Mouse (Mus musculus): ENCODE results near the gene Pou6f2. TPM values are rescaled to one million over a fixed set of nuclear protein-coding genes. Genes with fewer than 3 reads are reported as not detected.

The Pou6f2 gene
- polyA plus RNA-seq, 2 experiments, result 0.10 to 0.14 TPM

GRCm38 (mm10) chr13:18293438-18293837 is 104.0 kb downstream of the Pou6f2 start:
- H3K27ac ChIP-seq (replicated peaks; ENCODE audit: low read depth, low read length), result no peak overlapping the region
- H3K27me3 ChIP-seq (ENCODE audit: control insufficient read depth, insufficient read depth, low read length), result no peaks in the 10 kb centered on the region
- H3K36me3 ChIP-seq (ENCODE audit: control insufficient read depth, insufficient read depth, low read length), result no peaks in the 10 kb centered on the region
- H3K9me3 ChIP-seq (ENCODE audit: control insufficient read depth, low read length), result no peaks in the 10 kb centered on the region
- ATAC-seq (ENCODE audit: low FRiP score, low read depth) (no peak), DNase-seq (ENCODE audit: low spot score) (no peak)
- H3K4me3 ChIP-seq (replicated peaks; ENCODE audit: low read length), result no peak overlapping the region
- no peak overlapping the region for H3K4me2 ChIP-seq (replicated peaks; ENCODE audit: low read depth, low read length, severe bottlenecking)
- H3K9ac ChIP-seq (ENCODE audit: low read depth, low read length, severe bottlenecking), result no peak overlapping the region
- no peak for TF ChIP-seq POLR2A (IDR thresholded peaks at IDR 0.05; ENCODE audit: borderline replicate concordance, extremely low read depth, insufficient read depth, insufficient read length)
- H3K4me1 ChIP-seq (ENCODE audit: control insufficient read depth, insufficient read depth, low read length), result 0 out of 2 replicates have a peak, but pooled peaks cover 2% of the 10 kb centered on the region
- 85% methylated on average over 1 of the region's 1 CpGs for WGBS

DNA sequence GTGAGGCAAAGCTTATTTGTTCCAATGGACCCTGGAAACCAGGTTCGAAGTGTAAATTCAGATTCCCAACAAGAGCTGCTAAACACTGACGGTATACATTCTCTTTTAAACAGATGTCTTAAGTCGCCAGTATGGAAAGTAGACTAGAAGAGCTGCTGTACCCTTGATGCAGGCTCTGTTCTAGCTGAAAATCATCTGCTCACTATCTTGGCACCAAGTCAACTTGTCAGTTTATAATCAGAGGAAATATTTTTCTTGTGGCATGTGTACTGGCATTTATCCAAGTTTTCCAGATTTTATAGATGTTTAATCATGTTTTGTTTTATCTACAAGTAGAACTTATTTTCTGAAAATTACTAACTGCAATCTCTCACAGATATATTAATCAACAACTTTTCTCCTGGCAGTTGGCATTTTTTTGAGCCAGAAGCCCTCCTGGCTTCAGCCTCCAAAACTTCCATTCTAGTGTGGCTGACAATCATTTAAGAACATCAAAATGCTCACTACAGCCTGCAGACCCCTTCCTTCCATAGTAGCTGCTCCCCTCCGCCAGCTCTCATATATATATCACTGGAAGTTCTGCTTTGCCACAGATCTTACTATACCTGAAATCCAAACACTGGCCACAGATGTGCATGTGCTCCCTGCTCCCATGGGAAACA is 107.1 kb downstream of the Pou6f2 start:
- H3K9ac ChIP-seq (ENCODE audit: low read depth, low read length, severe bottlenecking), result no peak overlapping the region
- TF ChIP-seq POLR2A (IDR thresholded peaks at IDR 0.05; ENCODE audit: borderline replicate concordance, extremely low read depth, insufficient read depth, insufficient read length), result no peak
- H3K4me1 ChIP-seq (ENCODE audit: control insufficient read depth, insufficient read depth, low read length), result no peaks in the 10 kb centered on the region
- H3K4me3 ChIP-seq (replicated peaks; ENCODE audit: low read length), result no peak overlapping the region
- no peaks in the 10 kb centered on the region for H3K36me3 ChIP-seq (ENCODE audit: control insufficient read depth, insufficient read depth, low read length)
- ATAC-seq (ENCODE audit: low FRiP score, low read depth) (no peak), DNase-seq (ENCODE audit: low spot score) (peak; percentile 17)
- no peak overlapping the region for H3K27ac ChIP-seq (replicated peaks; ENCODE audit: low read depth, low read length)
- WGBS, result 70% methylated on average over 4 of the region's 4 CpGs
- H3K9me3 ChIP-seq (ENCODE audit: control insufficient read depth, low read length), result no peaks in the 10 kb centered on the region
- no peak overlapping the region for H3K4me2 ChIP-seq (replicated peaks; ENCODE audit: low read depth, low read length, severe bottlenecking)
- H3K27me3 ChIP-seq (ENCODE audit: control insufficient read depth, insufficient read depth, low read length), result no peaks in the 10 kb centered on the region

GRCm38 (mm10) chr13:18287536-18287935 is 110.0 kb downstream of the Pou6f2 start:
- 80% methylated on average over 7 of the region's 7 CpGs for WGBS
- no peaks in the 10 kb centered on the region for H3K36me3 ChIP-seq (ENCODE audit: control insufficient read depth, insufficient read depth, low read length)
- no peak overlapping the region for H3K27ac ChIP-seq (replicated peaks; ENCODE audit: low read depth, low read length)
- H3K4me2 ChIP-seq (replicated peaks; ENCODE audit: low read depth, low read length, severe bottlenecking), result no peak overlapping the region
- no peak overlapping the region for H3K9ac ChIP-seq (ENCODE audit: low read depth, low read length, severe bottlenecking)
- TF ChIP-seq POLR2A (IDR thresholded peaks at IDR 0.05; ENCODE audit: borderline replicate concordance, extremely low read depth, insufficient read depth, insufficient read length), result no peak
- ATAC-seq (ENCODE audit: low FRiP score, low read depth) (no peak), DNase-seq (ENCODE audit: low spot score) (no peak)
- no peak overlapping the region for H3K4me3 ChIP-seq (replicated peaks; ENCODE audit: low read length)
- no peaks in the 10 kb centered on the region for H3K9me3 ChIP-seq (ENCODE audit: control insufficient read depth, low read length)
- no peaks in the 10 kb centered on the region for H3K27me3 ChIP-seq (ENCODE audit: control insufficient read depth, insufficient read depth, low read length)
- no peaks in the 10 kb centered on the region for H3K4me1 ChIP-seq (ENCODE audit: control insufficient read depth, insufficient read depth, low read length)

DNA sequence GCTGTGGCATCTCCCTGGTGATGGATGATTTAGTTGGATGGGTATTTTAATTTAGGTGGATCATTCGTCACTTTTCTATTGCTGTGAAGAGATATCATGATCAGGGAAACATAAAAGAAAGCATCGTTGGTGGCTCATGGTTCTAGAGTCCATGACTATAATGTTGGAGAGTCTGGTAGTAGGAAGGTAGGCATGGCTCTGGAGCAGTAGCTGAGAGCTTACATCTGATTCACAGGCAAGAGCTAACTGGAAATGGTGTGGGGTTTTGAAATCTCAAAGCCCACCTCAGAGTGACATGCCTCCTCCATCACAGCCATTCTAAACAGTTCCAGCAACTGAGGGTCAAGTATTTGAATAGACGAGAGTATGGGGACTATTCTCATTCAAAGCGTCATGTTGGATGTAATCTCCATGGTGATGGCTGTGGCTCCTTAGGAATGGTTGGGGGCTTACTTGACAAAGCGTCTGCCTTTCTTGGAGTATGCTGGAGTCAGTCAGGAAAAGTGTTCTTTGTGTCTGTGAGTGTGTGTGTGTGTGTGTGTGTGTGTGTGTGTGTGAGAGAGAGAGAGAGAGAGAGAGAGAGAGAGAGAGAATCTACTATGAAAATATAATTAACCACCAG is 115.0 kb downstream of the Pou6f2 start:
- H3K27me3 ChIP-seq (ENCODE audit: control insufficient read depth, insufficient read depth, low read length), result no peaks in the 10 kb centered on the region
- H3K9ac ChIP-seq (ENCODE audit: low read depth, low read length, severe bottlenecking), result no peak overlapping the region
- no peaks in the 10 kb centered on the region for H3K36me3 ChIP-seq (ENCODE audit: control insufficient read depth, insufficient read depth, low read length)
- no peak for TF ChIP-seq POLR2A (IDR thresholded peaks at IDR 0.05; ENCODE audit: borderline replicate concordance, extremely low read depth, insufficient read depth, insufficient read length)
- H3K9me3 ChIP-seq (ENCODE audit: control insufficient read depth, low read length), result no peaks in the 10 kb centered on the region
- 86% methylated on average over 5 of the region's 5 CpGs for WGBS
- DNase-seq (ENCODE audit: low spot score) (no peak), ATAC-seq (ENCODE audit: low FRiP score, low read depth) (no peak)
- no peak overlapping the region for H3K4me3 ChIP-seq (replicated peaks; ENCODE audit: low read length)
- H3K4me2 ChIP-seq (replicated peaks; ENCODE audit: low read depth, low read length, severe bottlenecking), result no peak overlapping the region
- H3K4me1 ChIP-seq (ENCODE audit: control insufficient read depth, insufficient read depth, low read length), result no peaks in the 10 kb centered on the region
- H3K27ac ChIP-seq (replicated peaks; ENCODE audit: low read depth, low read length), result no peak overlapping the region

DNA sequence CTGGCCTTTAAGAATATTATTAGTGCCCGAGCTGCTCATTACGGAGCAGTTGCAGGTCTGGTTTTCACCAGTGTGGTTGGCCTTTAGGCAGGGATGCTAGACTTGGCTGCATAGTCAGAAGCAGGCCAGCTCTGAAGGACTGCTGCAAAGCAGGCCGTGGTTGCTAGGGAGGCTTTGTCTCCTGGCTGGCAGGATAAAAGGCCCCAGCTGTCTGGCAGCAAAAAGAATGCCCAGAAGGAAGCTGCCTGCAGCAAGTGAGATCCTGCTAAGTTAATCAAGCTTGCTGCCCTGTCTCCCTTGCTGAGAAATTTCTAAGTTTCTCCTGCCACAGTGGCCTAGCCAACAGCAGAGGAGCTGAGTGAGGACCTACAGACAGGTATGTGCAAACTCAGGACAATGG is 116.4 kb downstream of the Pou6f2 start:
- TF ChIP-seq POLR2A (IDR thresholded peaks at IDR 0.05; ENCODE audit: borderline replicate concordance, extremely low read depth, insufficient read depth, insufficient read length), result no peak
- Histone ChIP-seq H3K9me3 (ENCODE audit: control insufficient read depth, low read length) (no peaks in the 10 kb centered on the region), H3K4me2 (replicated peaks; ENCODE audit: low read depth, low read length, severe bottlenecking) (no peak overlapping the region), H3K27ac (replicated peaks; ENCODE audit: low read depth, low read length) (no peak overlapping the region), H3K27me3 (ENCODE audit: control insufficient read depth, insufficient read depth, low read length) (no peaks in the 10 kb centered on the region), H3K4me3 (replicated peaks; ENCODE audit: low read length) (no peak overlapping the region), H3K36me3 (ENCODE audit: control insufficient read depth, insufficient read depth, low read length) (no peaks in the 10 kb centered on the region), H3K9ac (ENCODE audit: low read depth, low read length, severe bottlenecking) (no peak overlapping the region), H3K4me1 (ENCODE audit: control insufficient read depth, insufficient read depth, low read length) (no peaks in the 10 kb centered on the region)
- DNase-seq (ENCODE audit: low spot score), result no peak
- no peak for ATAC-seq (ENCODE audit: low FRiP score, low read depth)
- WGBS, result 21% methylated on average over 3 of the region's 3 CpGs
